Mouse (Mus musculus) E14TG2a.4 (cell line): ENCODE results near the gene Frmd5.

ENCODE experiments used
- CTCF ChIP-seq: conservative IDR thresholded peaks from 2 replicates; pipeline ENCODE4 v1.5.1; 2014; ENCODE audit warnings: low read length
- NANOG ChIP-seq: IDR thresholded peaks from 2 replicates; pipeline ENCODE4 v1.6.1; 2014; ENCODE audit warnings: borderline replicate concordance, low read length, mixed read lengths
- POU5F1 ChIP-seq: IDR thresholded peaks from 2 replicates; pipeline ENCODE4 v1.6.1; 2014; ENCODE audit warnings: low read length, borderline replicate concordance

GRCm38 (mm10) chr2:121661160-121661502 is 145.8 kb downstream of the Frmd5 start:
- no peak for TF ChIP-seq CTCF
- TF ChIP-seq POU5F1: no peak
- no peak for TF ChIP-seq NANOG
